Mouse (Mus musculus) midbrain, embryonic 10.5 days (tissue): ENCODE measurements around the gene Arcn1. TPM values are rescaled to one million over a fixed set of nuclear protein-coding genes. Genes with fewer than 3 reads are reported as not detected.

Experiments
- DNase-seq: peaks from one replicate; pipeline ENCODE4 v3.0.0-alpha.2; 2017; ENCODE audit warnings: low spot score
- H3K27ac ChIP-seq: fragments of 300-500 bp; sonication (generic); replicated peaks from 2 replicates; pipeline ENCODE4 v1.5.1; 2016; ENCODE audit warnings: mild to moderate bottlenecking
- H3K27me3 ChIP-seq: fragments of 300-500 bp; sonication (generic); 2 replicates; pipeline ENCODE4 v1.6.1; 2016; ENCODE audit warnings: low read depth, mild to moderate bottlenecking; ENCODE audit not compliant: poor library complexity, severe bottlenecking
- H3K36me3 ChIP-seq: fragments of 300-500 bp; sonication (generic); 2 replicates; pipeline ENCODE4 v1.6.1; 2016; ENCODE audit warnings: mild to moderate bottlenecking, moderate library complexity
- H3K4me1 ChIP-seq: fragments of 300-500 bp; sonication (generic); 2 replicates; pipeline ENCODE4 v1.6.1; 2016
- H3K4me3 ChIP-seq: fragments of 300-500 bp; sonication (generic); 2 replicates; pipeline ENCODE4 v1.5.1; 2016; ENCODE audit warnings: mild to moderate bottlenecking, moderate library complexity
- H3K9me3 ChIP-seq: fragments of 300-500 bp; sonication (generic); replicated peaks from 2 replicates; pipeline ENCODE4 v1.6.1; 2016; ENCODE audit warnings: mild to moderate bottlenecking
- WGBS: fragments of 180-500 bp; shearing (Covaris S2); methylation state at CpG from one replicate; pipeline ENCODE4 v1.1.7; 2016; 5-methylcytosine and 5-hydroxymethylcytosine counted together
- polyA plus RNA-seq: library from polyadenylated mRNA; unstranded; fragments of >200 nt; fragmentation: Nextera tagmentation; extraction: Ambion mirVana; gene quantifications from 2 replicates; pipeline ENCODE4 v1.2.1, GENCODE M21; 2016

The Arcn1 gene
- polyA plus RNA-seq, 1 experiment from 2014 or later, result 165 TPM

DNA sequence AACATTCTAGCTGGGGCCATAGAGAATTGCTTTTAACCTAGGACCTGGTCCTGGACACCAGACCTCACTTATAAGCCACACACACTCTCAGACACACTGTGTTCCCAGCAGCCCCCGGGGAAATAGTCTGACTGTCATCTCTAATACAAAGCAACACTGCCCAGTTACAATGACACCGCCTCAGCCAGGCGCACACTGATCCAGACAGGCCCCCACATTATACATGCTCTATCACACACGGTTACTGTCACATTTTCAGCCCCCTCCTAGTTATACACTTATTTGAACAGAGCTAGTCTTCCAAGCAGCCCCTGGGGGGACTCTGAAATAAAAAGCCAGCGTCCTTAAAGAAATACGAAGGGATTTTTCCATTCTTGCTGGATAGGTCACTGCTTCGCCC, 45.1 kb downstream of the Arcn1 start:
- no peak for DNase-seq
- Histone ChIP-seq H3K4me3 (no peak overlapping the region), H3K27ac (peak overlapping the region; percentile 81; the same call in 1 of the 2 replicates), H3K27me3 (no peaks in the 10 kb centered on the region), H3K36me3 (peaks cover 9% of the 10 kb centered on the region), H3K9me3 (no peaks in the 10 kb centered on the region), H3K4me1 (peaks cover 92% of the 10 kb centered on the region)
- 85% methylated on average over 7 of the region's 7 CpGs for WGBS

GRCm38 (mm10) chr9:44721877-44722186, 45.8 kb downstream of the Arcn1 start:
- peak overlapping the region; percentile 93 for H3K27ac ChIP-seq
- peaks cover 16% of the 10 kb centered on the region for H3K36me3 ChIP-seq
- H3K9me3 ChIP-seq, result no peaks in the 10 kb centered on the region
- H3K4me3 ChIP-seq, result peak overlapping the region; percentile 74
- peaks cover 88% of the 10 kb centered on the region for H3K4me1 ChIP-seq
- WGBS, result 79% methylated on average over 3 of the region's 3 CpGs
- no peak for DNase-seq
- H3K27me3 ChIP-seq, result no peaks in the 10 kb centered on the region

DNA sequence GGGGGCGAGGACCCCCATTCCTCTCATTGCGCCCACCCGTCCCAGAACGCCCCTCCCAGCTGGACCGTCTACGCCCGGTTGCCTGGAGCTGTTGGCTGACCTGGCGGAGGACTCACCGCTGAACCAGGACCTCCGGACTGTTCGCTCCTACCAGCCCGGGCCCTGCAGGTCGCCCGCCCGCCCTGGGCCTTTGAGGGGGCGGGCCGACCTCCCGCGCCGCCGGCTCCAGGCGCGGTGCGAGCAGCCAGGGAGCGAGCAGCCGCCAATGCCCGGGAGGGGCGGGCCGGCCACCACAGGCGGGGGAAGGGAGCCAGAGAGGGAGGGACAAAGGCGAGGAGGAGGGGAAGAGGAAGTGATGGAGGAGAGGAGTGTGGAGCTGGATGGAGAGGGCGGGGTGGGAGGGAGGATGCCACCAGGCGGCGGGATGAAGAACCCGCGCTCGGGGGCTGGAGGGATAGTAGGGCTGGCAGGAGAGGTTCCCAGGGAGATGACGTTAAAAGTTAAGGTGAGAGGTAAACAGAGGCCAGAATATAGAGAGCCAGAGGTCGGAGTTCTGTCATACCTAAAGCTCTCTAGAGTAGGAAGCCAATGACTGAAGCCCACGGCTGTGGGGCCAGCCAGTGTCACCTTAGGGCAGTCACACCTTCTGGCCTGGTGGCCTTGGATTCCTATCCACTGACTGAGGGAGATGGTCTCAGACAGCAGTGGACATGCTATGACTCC, 46.3 kb downstream of the Arcn1 start:
- no peaks in the 10 kb centered on the region for H3K27me3 ChIP-seq
- H3K27ac ChIP-seq, result peak overlapping the region; percentile 93
- H3K4me1 ChIP-seq, result peaks cover 83% of the 10 kb centered on the region
- peaks cover 21% of the 10 kb centered on the region for H3K36me3 ChIP-seq
- 1% methylated on average over 40 of the region's 40 CpGs for WGBS
- peak overlapping the region; percentile 74 for H3K4me3 ChIP-seq
- DNase-seq, result peak; percentile 90
- no peaks in the 10 kb centered on the region for H3K9me3 ChIP-seq

GRCm38 (mm10) chr9:44720358-44721153, 47.1 kb downstream of the Arcn1 start:
- no peaks in the 10 kb centered on the region for H3K9me3 ChIP-seq
- peaks cover 29% of the 10 kb centered on the region for H3K36me3 ChIP-seq
- peak overlapping the region; percentile 74 for H3K4me3 ChIP-seq
- H3K4me1 ChIP-seq, result peaks cover 75% of the 10 kb centered on the region
- H3K27ac ChIP-seq, result peak overlapping the region; percentile 93
- 29% methylated on average over 9 of the region's 9 CpGs for WGBS
- no peak for DNase-seq
- no peaks in the 10 kb centered on the region for H3K27me3 ChIP-seq

DNA sequence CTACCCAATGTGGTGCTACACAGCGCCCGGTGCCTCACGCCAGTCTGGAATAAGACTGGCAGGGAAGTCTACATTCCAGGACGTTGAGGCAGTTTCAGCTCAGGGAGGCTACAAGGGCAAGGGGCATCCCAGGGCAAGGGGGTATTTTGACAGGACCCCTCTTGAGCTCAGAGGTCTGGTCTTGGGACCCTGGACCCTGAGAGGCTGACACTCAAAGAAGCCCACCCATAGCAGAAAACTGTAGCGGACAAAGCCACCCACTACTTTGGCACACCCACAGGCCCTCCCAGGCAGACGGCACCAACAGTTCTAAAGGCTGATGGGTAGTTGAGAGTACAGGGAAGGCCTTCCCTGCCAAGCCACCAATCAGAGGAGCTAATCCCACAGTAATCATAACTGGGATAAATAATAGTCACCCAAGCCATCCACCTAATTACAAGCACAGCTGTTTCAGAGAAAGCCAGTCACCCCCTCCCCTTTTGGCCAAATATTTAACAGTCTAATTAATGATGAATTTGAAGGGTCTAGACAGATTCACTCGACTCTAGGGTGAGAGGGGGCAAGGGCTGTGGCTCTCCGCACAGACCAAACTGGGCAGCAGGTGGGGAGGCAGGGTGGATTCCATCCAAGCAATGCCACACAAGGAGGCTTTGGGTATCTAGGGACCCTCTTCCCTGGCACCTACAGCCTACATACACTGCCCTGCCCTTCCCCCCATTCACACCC, 47.9 kb downstream of the Arcn1 start:
- Histone ChIP-seq H3K27ac (peak overlapping the region; percentile 93), H3K27me3 (no peaks in the 10 kb centered on the region), H3K4me3 (peak overlapping the region; percentile 74), H3K9me3 (no peaks in the 10 kb centered on the region), H3K4me1 (peaks cover 67% of the 10 kb centered on the region), H3K36me3 (peaks cover 37% of the 10 kb centered on the region)
- DNase-seq, result no peak
- 90% methylated on average over 8 of the region's 8 CpGs for WGBS

- H3K36me3 ChIP-seq, result peaks cover 44% of the 10 kb centered on the region
- peak overlapping the region; percentile 74; the same call in 1 of the 2 replicates for H3K4me3 ChIP-seq
- H3K9me3 ChIP-seq, result no peaks in the 10 kb centered on the region
- DNase-seq, result no peak
- 90% methylated on average over 12 of the region's 12 CpGs for WGBS
- peaks cover 60% of the 10 kb centered on the region for H3K4me1 ChIP-seq
- H3K27ac ChIP-seq, result no peak overlapping the region
- no peaks in the 10 kb centered on the region for H3K27me3 ChIP-seq
Measured at GRCm38 (mm10) chr9:44718937-44719631, 48.6 kb downstream of the Arcn1 start.

DNA sequence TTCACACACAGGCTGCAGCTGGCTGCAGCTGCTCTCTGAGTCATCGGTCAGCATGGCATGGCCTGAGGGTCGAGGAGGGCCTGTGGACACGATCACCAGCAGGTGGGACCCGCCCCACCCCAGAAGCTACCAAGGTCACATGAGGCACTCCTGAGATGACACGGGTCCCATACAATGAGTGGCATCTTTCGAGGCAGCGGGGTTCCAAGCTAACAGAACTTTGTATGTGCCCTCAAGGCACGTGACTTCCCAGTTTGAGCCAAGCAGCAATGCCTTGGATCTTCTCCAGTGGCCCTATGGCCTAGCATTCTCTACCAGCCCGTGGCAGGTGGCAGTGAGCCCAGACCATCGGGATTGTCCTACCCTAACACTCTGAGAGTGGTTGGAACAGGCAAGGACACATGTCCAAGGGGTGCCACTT, 49.8 kb downstream of the Arcn1 start:
- H3K27ac ChIP-seq, result no peak overlapping the region; the same call in 1 of the 2 replicates
- 86% methylated on average over 10 of the region's 10 CpGs for WGBS
- H3K4me1 ChIP-seq, result peaks cover 48% of the 10 kb centered on the region
- H3K36me3 ChIP-seq, result peaks cover 56% of the 10 kb centered on the region
- H3K4me3 ChIP-seq, result no peak overlapping the region
- DNase-seq, result no peak
- H3K9me3 ChIP-seq, result no peaks in the 10 kb centered on the region
- H3K27me3 ChIP-seq, result no peaks in the 10 kb centered on the region

DNA sequence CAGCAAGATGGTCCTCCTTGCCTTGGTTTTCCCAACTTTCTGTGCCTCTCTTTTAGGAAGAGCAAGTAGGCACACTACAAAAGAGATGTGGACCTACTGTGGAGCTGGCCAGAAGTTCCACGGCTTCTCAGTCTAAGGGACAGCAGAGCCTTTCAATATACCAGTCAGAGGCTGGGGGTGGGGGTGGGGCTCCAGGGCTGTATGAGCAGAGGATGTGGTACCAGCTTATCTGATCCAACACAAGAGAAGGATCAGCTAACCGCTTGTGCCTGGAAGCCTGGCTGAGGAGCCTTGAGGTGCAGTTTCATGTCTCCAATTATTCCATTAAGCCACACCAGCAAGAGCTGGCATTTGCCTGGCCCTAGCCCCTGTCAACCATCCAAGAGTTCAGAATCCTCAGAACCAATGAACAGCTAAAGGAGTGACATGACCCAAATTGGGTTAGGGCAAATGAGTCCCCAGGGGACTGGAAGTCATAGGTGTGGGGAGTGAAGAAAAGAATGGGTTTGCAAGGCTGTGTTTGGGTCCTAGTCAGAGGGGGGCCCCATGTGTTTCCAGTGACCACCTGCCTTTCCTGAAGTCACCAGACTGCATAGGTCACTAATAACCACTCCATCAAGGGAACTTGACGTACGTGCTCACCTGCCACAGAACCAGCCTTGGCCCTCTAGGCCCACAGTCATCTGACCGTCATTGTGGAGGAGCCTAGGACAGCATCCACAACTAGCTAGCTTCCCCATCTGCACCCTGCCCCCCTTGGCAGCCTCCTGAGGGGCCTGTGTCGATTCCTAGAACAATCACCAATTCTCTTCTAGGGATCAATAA, 50.4 kb downstream of the Arcn1 start:
- Histone ChIP-seq H3K4me3 (no peak overlapping the region), H3K9me3 (no peaks in the 10 kb centered on the region), H3K27ac (no peak overlapping the region; the same call in 1 of the 2 replicates), H3K36me3 (peaks cover 62% of the 10 kb centered on the region), H3K27me3 (no peaks in the 10 kb centered on the region), H3K4me1 (peaks cover 42% of the 10 kb centered on the region)
- 90% methylated on average over 6 of the region's 6 CpGs for WGBS
- no peak for DNase-seq

- Histone ChIP-seq H3K27ac (no peak overlapping the region), H3K4me1 (peaks cover 29% of the 10 kb centered on the region), H3K9me3 (no peaks in the 10 kb centered on the region), H3K27me3 (no peaks in the 10 kb centered on the region), H3K4me3 (no peak overlapping the region), H3K36me3 (peaks cover 76% of the 10 kb centered on the region)
- no peak for DNase-seq
- 93% methylated on average over 29 of the region's 29 CpGs for WGBS
Measured at GRCm38 (mm10) chr9:44715705-44716362, 51.8 kb downstream of the Arcn1 start.

- no peak for DNase-seq
- H3K36me3 ChIP-seq, result peaks cover 83% of the 10 kb centered on the region
- H3K4me1 ChIP-seq, result peaks cover 22% of the 10 kb centered on the region
- H3K9me3 ChIP-seq, result no peaks in the 10 kb centered on the region
- 91% methylated on average over 17 of the region's 17 CpGs for WGBS
- no peaks in the 10 kb centered on the region for H3K27me3 ChIP-seq
- no peak overlapping the region for H3K27ac ChIP-seq
- no peak overlapping the region for H3K4me3 ChIP-seq
Measured at GRCm38 (mm10) chr9:44715109-44715508, 52.5 kb downstream of the Arcn1 start.

GRCm38 (mm10) chr9:44713574-44713973, 54.1 kb downstream of the Arcn1 start:
- no peaks in the 10 kb centered on the region for H3K9me3 ChIP-seq
- H3K4me1 ChIP-seq, result peaks cover 25% of the 10 kb centered on the region
- H3K27me3 ChIP-seq, result peaks cover 9% of the 10 kb centered on the region; the same call in 1 of the 2 replicates
- no peak overlapping the region for H3K27ac ChIP-seq
- no peak overlapping the region for H3K4me3 ChIP-seq
- peaks cover 93% of the 10 kb centered on the region for H3K36me3 ChIP-seq
- WGBS, result 80% methylated on average over 2 of the region's 2 CpGs
- no peak for DNase-seq
